Mouse (Mus musculus): Measurements from ENCODE around the gene Sez6.

The Sez6 gene

GRCm38 (mm10) chr11:77930751-77931540 lies at the start of gene Sez6:
Sez6 (plus strand) TSS chr11:77930800.
- DNase-seq = peak; percentile 86

- DNase-seq = no peak
Measured at GRCm38 (mm10) chr11:77884524-77885245, 45.9 kb upstream of the Sez6 start.

GRCm38 (mm10) chr11:77885246-77885575 lies 45.4 kb upstream of the Sez6 start:
- DNase-seq = no peak

- DNase-seq = no peak
Measured at GRCm38 (mm10) chr11:77887373-77887960, 43.1 kb upstream of the Sez6 start.

GRCm38 (mm10) chr11:77888846-77889245 lies 41.8 kb upstream of the Sez6 start:
- no peak for DNase-seq

- DNase-seq = no peak
Measured at GRCm38 (mm10) chr11:77889484-77889883, 41.1 kb upstream of the Sez6 start.

- DNase-seq = no peak
Measured at GRCm38 (mm10) chr11:77890648-77891258, 39.8 kb upstream of the Sez6 start.

- DNase-seq = no peak
Measured at GRCm38 (mm10) chr11:77892883-77893282, 37.7 kb upstream of the Sez6 start.

GRCm38 (mm10) chr11:77893283-77893682 lies 37.3 kb upstream of the Sez6 start:
- no peak for DNase-seq

GRCm38 (mm10) chr11:77893787-77894718 lies 36.5 kb upstream of the Sez6 start, which contains the start of gene Pipox:
Pipox (minus strand) TSS chr11:77894096.
- DNase-seq = peak; percentile 69

- no peak for DNase-seq
Measured at GRCm38 (mm10) chr11:77894967-77895366, 35.6 kb upstream of the Sez6 start.

GRCm38 (mm10) chr11:77896011-77896410 lies 34.6 kb upstream of the Sez6 start:
- no peak for DNase-seq

GRCm38 (mm10) chr11:77896480-77896819 lies 34.1 kb upstream of the Sez6 start:
- DNase-seq = no peak

- DNase-seq = no peak
Measured at GRCm38 (mm10) chr11:77896820-77897805, 33.5 kb upstream of the Sez6 start.

GRCm38 (mm10) chr11:77900187-77900586 lies 30.4 kb upstream of the Sez6 start:
- no peak for DNase-seq

- DNase-seq = no peak
Measured at GRCm38 (mm10) chr11:77900696-77901095, 29.9 kb upstream of the Sez6 start.

- DNase-seq = no peak
Measured at GRCm38 (mm10) chr11:77901366-77901765, 29.2 kb upstream of the Sez6 start.

GRCm38 (mm10) chr11:77901775-77902355 lies 28.7 kb upstream of the Sez6 start:
- DNase-seq = peak; percentile 34

GRCm38 (mm10) chr11:77903761-77904160 lies 26.8 kb upstream of the Sez6 start:
- DNase-seq = no peak

- no peak for DNase-seq
Measured at GRCm38 (mm10) chr11:77904707-77905106, 25.9 kb upstream of the Sez6 start.
